Mouse (Mus musculus): Measurements from ENCODE around the gene Iqsec3. TPM values are rescaled to one million over a fixed set of nuclear protein-coding genes. Genes with fewer than 3 reads are reported as not detected.

The Iqsec3 gene
- polyA plus RNA-seq, 1 experiment from 2014 or later = 0.21 TPM

- Histone ChIP-seq H3K4me1 (ENCODE audit: control insufficient read depth, insufficient read depth, low read length) (no peaks in the 10 kb centered on the region), H3K27me3 (ENCODE audit: control insufficient read depth, insufficient read depth, low read length) (peaks cover 36% of the 10 kb centered on the region), H3K9ac (ENCODE audit: low read length) (no peak overlapping the region), H3K36me3 (ENCODE audit: control insufficient read depth, insufficient read depth, low read length) (no peaks in the 10 kb centered on the region), H3K4me3 (replicated peaks; ENCODE audit: low read length) (peak overlapping the region; percentile 12), H3K27ac (ENCODE audit: low read length) (no peak overlapping the region), H3K9me3 (replicated peaks; ENCODE audit: control insufficient read depth, low read length) (no peaks in the 10 kb centered on the region), H3K4me2 (ENCODE audit: low read depth, low read length) (peak overlapping the region; percentile 24)
- 2% methylated on average over 46 of the region's 46 CpGs for WGBS
- no peak for ATAC-seq (ENCODE audit: insufficient read depth, low FRiP score)
Measured at GRCm38 (mm10) chr6:121412558-121413297, 60.8 kb downstream of the Iqsec3 start.

DNA sequence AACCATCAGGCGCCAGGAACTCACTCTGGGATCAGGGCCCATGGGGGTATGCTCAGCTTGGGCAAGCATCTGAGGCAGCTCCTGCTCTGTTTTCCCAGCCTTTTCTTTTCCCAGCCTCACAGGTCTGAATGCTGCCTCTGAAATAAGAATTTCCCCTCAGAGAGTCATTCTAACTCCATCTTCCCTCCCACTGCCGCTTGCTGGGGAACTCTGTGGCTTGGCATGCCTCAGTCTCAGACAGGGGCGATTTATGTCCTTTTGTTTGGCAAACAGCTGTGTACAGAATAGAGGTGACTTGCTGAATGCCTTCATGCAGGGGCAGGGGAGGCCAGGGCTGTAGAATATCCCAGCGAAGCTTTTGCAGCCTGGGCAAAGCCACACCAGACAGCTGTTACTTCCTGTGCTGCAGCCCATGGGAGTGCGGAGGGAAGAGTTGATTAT is 65.9 kb downstream of the Iqsec3 start:
- Histone ChIP-seq H3K36me3 (ENCODE audit: control insufficient read depth, insufficient read depth, low read length) (no peaks in the 10 kb centered on the region), H3K27me3 (ENCODE audit: control insufficient read depth, insufficient read depth, low read length) (peaks cover 11% of the 10 kb centered on the region), H3K4me3 (replicated peaks; ENCODE audit: low read length) (no peak overlapping the region), H3K4me2 (ENCODE audit: low read depth, low read length) (no peak overlapping the region), H3K9me3 (replicated peaks; ENCODE audit: control insufficient read depth, low read length) (no peaks in the 10 kb centered on the region), H3K4me1 (ENCODE audit: control insufficient read depth, insufficient read depth, low read length) (no peaks in the 10 kb centered on the region), H3K9ac (ENCODE audit: low read length) (no peak overlapping the region), H3K27ac (ENCODE audit: low read length) (no peak overlapping the region)
- 39% methylated on average over 5 of the region's 5 CpGs for WGBS
- no peak for ATAC-seq (ENCODE audit: insufficient read depth, low FRiP score)

DNA sequence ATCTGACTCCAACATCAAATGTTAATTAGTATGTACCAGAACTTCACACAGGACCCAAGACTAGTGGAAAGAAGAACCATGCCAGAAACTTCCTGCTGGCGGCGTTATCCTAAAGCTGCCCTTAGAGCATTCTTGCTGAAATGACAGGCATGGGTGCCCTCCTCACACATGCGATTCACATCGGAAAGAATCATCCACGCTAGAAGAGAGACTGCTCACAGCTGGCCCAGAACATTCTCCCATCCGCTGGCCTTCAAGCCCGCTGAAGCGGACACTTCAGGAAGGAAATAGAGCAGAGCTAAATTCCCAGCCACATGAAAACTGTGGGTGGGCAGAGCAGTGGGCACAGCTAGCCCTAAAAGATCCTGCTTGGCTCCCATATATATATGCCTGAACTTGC is 68.2 kb downstream of the Iqsec3 start:
- Histone ChIP-seq H3K9me3 (replicated peaks; ENCODE audit: control insufficient read depth, low read length) (no peaks in the 10 kb centered on the region), H3K27ac (ENCODE audit: low read length) (no peak overlapping the region), H3K9ac (ENCODE audit: low read length) (no peak overlapping the region), H3K36me3 (ENCODE audit: control insufficient read depth, insufficient read depth, low read length) (no peaks in the 10 kb centered on the region), H3K4me2 (ENCODE audit: low read depth, low read length) (no peak overlapping the region), H3K27me3 (ENCODE audit: control insufficient read depth, insufficient read depth, low read length) (no peaks in the 10 kb centered on the region), H3K4me3 (replicated peaks; ENCODE audit: low read length) (no peak overlapping the region), H3K4me1 (ENCODE audit: control insufficient read depth, insufficient read depth, low read length) (no peaks in the 10 kb centered on the region)
- no peak for ATAC-seq (ENCODE audit: insufficient read depth, low FRiP score)
- 91% methylated on average over 8 of the region's 8 CpGs for WGBS

DNA sequence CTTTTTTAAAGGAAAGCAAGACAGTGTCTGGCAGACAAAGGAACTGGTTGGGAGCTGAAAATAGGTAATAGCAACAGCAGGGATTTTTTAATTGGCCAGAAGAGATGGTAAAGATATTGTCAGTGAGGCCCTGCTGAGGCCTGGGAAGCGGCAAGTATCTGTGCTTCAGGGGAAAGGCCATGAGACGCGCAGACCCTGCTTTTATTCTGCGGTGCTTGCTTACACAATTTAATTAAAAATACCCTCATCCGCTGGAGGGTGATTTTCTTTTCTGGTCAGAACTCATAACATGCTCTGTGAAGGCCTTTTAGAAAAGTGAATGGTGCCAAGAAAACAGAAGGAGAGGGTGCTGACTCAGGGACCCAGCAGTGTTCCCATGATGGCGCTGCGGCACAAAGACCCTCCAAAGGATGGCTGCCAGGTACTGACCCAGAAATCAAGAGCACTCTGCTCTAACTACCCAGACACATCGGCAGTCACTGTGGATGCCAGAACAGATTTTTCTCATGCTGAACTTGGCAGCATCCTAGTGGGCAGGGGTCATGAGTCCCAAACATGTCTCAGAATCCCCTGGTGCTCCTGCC is 70.7 kb downstream of the Iqsec3 start:
- Histone ChIP-seq H3K27me3 (ENCODE audit: control insufficient read depth, insufficient read depth, low read length) (no peaks in the 10 kb centered on the region), H3K36me3 (ENCODE audit: control insufficient read depth, insufficient read depth, low read length) (no peaks in the 10 kb centered on the region), H3K4me2 (ENCODE audit: low read depth, low read length) (no peak overlapping the region), H3K9me3 (replicated peaks; ENCODE audit: control insufficient read depth, low read length) (no peaks in the 10 kb centered on the region), H3K4me3 (replicated peaks; ENCODE audit: low read length) (no peak overlapping the region), H3K4me1 (ENCODE audit: control insufficient read depth, insufficient read depth, low read length) (no peaks in the 10 kb centered on the region), H3K27ac (ENCODE audit: low read length) (no peak overlapping the region), H3K9ac (ENCODE audit: low read length) (no peak overlapping the region)
- WGBS = 87% methylated on average over 8 of the region's 8 CpGs
- no peak for ATAC-seq (ENCODE audit: insufficient read depth, low FRiP score)

DNA sequence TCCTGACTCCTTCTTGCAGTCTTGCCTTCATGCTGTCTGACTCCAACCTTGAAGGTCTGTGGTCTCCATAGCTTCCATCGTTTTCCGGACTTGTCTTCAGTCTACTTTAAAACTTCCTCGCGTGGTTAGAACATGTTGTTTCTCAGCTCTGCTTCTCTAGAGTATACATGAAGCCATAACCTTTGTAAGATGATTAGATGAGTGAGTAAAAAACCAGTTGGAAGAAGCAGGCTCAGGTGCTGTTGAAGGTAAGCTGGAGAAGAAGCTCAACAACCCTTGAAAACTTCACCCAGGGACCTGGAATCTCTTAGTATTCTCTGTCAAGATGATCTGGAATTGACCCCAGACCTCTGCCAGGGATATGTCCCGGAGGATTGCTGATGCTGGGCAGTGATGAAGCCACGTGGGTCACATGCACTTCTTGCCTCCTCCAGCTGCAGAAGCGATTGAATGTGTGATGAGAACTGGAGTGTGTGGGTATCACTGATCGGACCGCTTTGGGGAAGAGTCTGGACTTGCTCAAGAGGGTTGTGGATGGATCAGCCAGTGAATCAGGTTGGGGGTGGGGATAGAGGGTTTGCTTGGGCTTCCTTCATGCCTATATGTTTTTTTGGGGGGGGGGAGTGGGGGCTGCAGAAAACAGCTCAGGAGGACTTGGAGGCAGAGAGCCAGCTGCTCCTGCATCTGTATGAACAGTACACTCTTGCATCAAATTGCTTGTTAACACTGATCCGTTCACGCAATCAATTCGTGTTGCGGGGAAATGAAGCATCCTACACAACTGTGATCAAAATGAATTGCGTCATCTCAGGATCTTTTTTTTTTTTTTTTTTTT is 71.4 kb downstream of the Iqsec3 start:
- no peaks in the 10 kb centered on the region for H3K27me3 ChIP-seq (ENCODE audit: control insufficient read depth, insufficient read depth, low read length)
- no peak overlapping the region for H3K4me2 ChIP-seq (ENCODE audit: low read depth, low read length)
- H3K9me3 ChIP-seq (replicated peaks; ENCODE audit: control insufficient read depth, low read length) = no peaks in the 10 kb centered on the region
- H3K4me1 ChIP-seq (ENCODE audit: control insufficient read depth, insufficient read depth, low read length) = no peaks in the 10 kb centered on the region
- no peak overlapping the region for H3K27ac ChIP-seq (ENCODE audit: low read length)
- WGBS = 78% methylated on average over 14 of the region's 14 CpGs
- H3K36me3 ChIP-seq (ENCODE audit: control insufficient read depth, insufficient read depth, low read length) = no peaks in the 10 kb centered on the region
- H3K9ac ChIP-seq (ENCODE audit: low read length) = no peak overlapping the region
- no peak for ATAC-seq (ENCODE audit: insufficient read depth, low FRiP score)
- H3K4me3 ChIP-seq (replicated peaks; ENCODE audit: low read length) = no peak overlapping the region

DNA sequence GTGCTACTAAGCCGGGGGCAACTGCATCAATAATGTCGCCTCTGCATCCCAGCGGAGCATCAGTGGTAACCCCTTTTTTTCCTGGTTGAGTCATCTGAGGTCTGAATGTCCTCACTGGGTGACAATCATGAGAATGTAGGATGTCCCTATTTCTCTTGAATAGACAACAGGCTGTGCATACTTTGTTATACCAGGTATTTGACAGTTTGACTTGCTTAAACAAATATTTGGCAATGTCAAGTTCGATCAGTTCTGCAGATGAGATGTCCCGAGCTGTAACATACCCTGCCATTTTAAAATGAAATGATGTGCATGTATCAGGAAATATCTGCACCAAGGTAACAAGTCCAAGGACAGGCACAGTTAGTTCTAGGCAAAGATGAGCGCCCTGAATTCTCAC is 72.3 kb downstream of the Iqsec3 start:
- Histone ChIP-seq H3K9me3 (replicated peaks; ENCODE audit: control insufficient read depth, low read length) (no peaks in the 10 kb centered on the region), H3K4me3 (replicated peaks; ENCODE audit: low read length) (no peak overlapping the region), H3K27me3 (ENCODE audit: control insufficient read depth, insufficient read depth, low read length) (no peaks in the 10 kb centered on the region), H3K27ac (ENCODE audit: low read length) (no peak overlapping the region), H3K36me3 (ENCODE audit: control insufficient read depth, insufficient read depth, low read length) (no peaks in the 10 kb centered on the region), H3K4me2 (ENCODE audit: low read depth, low read length) (no peak overlapping the region), H3K4me1 (ENCODE audit: control insufficient read depth, insufficient read depth, low read length) (no peaks in the 10 kb centered on the region), H3K9ac (ENCODE audit: low read length) (no peak overlapping the region)
- WGBS = 78% methylated on average over 6 of the region's 6 CpGs
- no peak for ATAC-seq (ENCODE audit: insufficient read depth, low FRiP score)

GRCm38 (mm10) chr6:121392610-121393252 is 80.7 kb downstream of the Iqsec3 start:
- no peak for ATAC-seq (ENCODE audit: insufficient read depth, low FRiP score)
- Histone ChIP-seq H3K9ac (ENCODE audit: low read length) (no peak overlapping the region), H3K36me3 (ENCODE audit: control insufficient read depth, insufficient read depth, low read length) (no peaks in the 10 kb centered on the region), H3K9me3 (replicated peaks; ENCODE audit: control insufficient read depth, low read length) (no peaks in the 10 kb centered on the region), H3K27me3 (ENCODE audit: control insufficient read depth, insufficient read depth, low read length) (no peaks in the 10 kb centered on the region), H3K4me3 (replicated peaks; ENCODE audit: low read length) (no peak overlapping the region), H3K4me2 (ENCODE audit: low read depth, low read length) (no peak overlapping the region), H3K4me1 (ENCODE audit: control insufficient read depth, insufficient read depth, low read length) (no peaks in the 10 kb centered on the region), H3K27ac (ENCODE audit: low read length) (no peak overlapping the region)
- WGBS = 73% methylated on average over 4 of the region's 4 CpGs

DNA sequence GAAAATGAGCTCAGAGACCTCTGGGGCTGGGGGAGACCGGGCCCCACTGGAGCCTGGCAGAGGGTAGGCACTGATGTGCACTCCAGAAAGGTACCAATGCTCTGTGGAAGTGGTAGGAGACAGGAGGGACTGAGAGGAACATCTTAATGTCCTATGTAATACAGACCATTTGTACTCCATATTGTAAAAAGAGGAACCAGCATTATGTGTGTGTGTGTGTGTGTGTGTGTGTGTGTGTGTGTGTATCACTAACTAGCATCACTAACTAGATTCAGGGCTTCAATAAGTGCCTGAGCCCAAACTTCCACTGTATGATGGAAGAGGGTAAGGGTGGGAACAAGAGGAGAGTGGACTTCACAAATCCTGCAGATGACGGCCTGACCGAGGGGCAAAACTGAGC is 88.1 kb downstream of the Iqsec3 start:
- Histone ChIP-seq H3K9me3 (replicated peaks; ENCODE audit: control insufficient read depth, low read length) (no peaks in the 10 kb centered on the region), H3K36me3 (ENCODE audit: control insufficient read depth, insufficient read depth, low read length) (no peaks in the 10 kb centered on the region), H3K27me3 (ENCODE audit: control insufficient read depth, insufficient read depth, low read length) (no peaks in the 10 kb centered on the region), H3K4me1 (ENCODE audit: control insufficient read depth, insufficient read depth, low read length) (no peaks in the 10 kb centered on the region), H3K9ac (ENCODE audit: low read length) (no peak overlapping the region), H3K27ac (ENCODE audit: low read length) (no peak overlapping the region), H3K4me2 (ENCODE audit: low read depth, low read length) (no peak overlapping the region), H3K4me3 (replicated peaks; ENCODE audit: low read length) (no peak overlapping the region)
- 80% methylated on average over 3 of the region's 3 CpGs for WGBS
- ATAC-seq (ENCODE audit: insufficient read depth, low FRiP score) = no peak

DNA sequence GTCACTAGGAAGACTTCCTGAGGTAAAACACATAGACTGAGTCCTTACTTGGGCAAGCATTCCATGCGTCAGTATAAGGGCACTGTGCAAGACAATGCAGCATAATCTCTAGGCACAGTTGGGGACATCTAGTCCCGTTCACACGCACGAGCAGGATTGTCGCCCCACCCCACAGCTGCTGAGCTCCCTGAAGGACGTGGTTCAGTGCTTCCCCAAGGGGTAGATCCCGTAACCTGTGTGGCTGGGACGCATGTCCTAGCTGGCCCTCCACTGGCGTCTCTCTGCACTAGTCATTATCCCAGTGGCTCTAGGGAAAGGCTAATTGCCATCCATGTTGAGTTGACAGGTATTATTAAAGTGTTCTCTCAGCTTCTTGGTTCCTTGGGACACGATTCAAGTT is 91.4 kb downstream of the Iqsec3 start:
- no peak for ATAC-seq (ENCODE audit: insufficient read depth, low FRiP score)
- no peaks in the 10 kb centered on the region for H3K9me3 ChIP-seq (replicated peaks; ENCODE audit: control insufficient read depth, low read length)
- no peaks in the 10 kb centered on the region for H3K27me3 ChIP-seq (ENCODE audit: control insufficient read depth, insufficient read depth, low read length)
- H3K36me3 ChIP-seq (ENCODE audit: control insufficient read depth, insufficient read depth, low read length) = no peaks in the 10 kb centered on the region
- H3K4me2 ChIP-seq (ENCODE audit: low read depth, low read length) = no peak overlapping the region
- no peak overlapping the region for H3K27ac ChIP-seq (ENCODE audit: low read length)
- no peak overlapping the region for H3K9ac ChIP-seq (ENCODE audit: low read length)
- no peak overlapping the region for H3K4me3 ChIP-seq (replicated peaks; ENCODE audit: low read length)
- H3K4me1 ChIP-seq (ENCODE audit: control insufficient read depth, insufficient read depth, low read length) = no peaks in the 10 kb centered on the region
- WGBS = 51% methylated on average over 10 of the region's 10 CpGs
